Mouse (Mus musculus) spleen, adult 12 weeks (tissue): Measurements from ENCODE around the gene Gm5580.
"Not testable (repeated sequence)": the region's sequence is repeated elsewhere in the genome, so short reads cannot be mapped to it uniquely, and the experiment has no call there.

Experiments used
- DNase-seq: peaks from one replicate; pipeline ENCODE4 v3.0.0; 2022; ENCODE audit warnings: low spot score

Gm5580 gene

DNA sequence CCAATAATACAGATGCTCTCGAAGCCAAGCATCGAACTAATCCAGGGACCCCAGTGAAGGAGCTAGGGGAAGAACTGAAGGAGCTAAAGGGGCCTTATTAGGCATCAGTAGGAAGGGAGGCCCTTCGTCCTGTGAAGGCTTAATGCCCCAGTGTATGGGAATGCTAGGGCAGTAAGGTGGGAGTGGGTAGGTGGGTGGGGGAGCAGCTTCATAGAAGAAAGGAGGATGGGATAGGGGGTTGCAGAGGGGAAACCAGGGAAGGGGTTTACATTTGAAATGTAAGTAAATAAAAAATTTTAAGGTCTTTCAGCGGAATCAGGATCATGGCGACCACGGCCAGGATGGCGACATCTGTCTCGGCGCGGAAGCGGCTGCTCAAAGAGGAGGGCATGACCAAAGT, at the start of gene Gm5580:
Gene Gm5580 (plus strand): TSS at position 301 of the 400 bp plus-strand sequence.
- DNase-seq: not testable (repeated sequence)

DNA sequence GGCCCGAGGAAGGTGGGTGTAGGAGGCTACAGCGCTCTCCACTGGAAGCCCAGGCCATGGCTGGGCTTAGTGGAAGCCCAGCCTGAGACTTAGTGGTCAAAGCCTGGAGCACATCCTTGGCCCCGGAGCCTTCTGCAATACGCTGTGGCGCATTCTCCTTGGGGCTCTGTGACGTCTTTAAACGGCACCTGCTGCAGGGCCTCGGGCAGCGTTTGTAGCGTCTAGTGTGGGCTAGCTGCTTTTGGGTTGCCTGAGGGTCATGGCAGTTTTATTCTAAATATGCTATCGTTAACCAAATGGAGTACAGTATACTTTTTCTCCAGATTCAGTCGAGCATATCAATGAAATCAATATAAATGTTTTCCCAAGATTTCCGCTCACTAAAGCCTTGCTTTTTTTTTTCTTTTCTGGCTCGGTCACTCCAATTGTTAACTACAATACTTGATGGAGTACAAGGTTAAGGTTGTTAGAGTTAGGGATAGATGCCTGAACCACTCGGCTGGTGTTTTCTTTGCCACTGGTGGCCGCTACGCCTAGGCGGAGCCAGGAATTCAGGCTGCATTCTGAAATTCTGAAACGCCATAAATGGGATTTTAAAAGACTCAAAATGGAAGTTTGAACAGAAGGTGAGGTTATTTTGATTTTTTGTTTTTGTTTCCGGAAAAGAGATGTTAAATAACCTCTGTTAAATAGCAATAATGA, 44.5 kb upstream of the Gm5580 start, which contains the start of gene Olfr212:
Gene Olfr212 (plus strand): TSS at position 215 of the 702 bp plus-strand sequence.
- DNase-seq: not testable (repeated sequence)

DNA sequence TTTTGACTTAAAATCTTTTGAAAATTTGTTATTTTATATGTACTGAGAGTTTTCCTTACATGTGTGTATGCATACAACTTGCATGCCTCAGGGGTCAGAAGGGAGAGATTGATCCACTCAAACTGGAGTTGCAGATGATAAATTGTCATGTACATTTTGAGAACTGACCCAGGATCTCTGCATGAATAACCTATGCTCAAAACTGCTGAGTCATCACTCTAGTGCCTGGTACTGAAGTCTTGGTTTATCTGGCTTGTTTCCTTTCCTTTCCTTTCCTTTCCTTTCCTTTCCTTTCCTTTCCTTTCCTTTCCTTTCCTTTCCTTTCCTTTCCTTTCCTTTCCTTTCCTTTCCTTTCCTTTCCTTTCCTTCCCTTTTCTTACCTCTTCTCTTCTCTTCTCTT, 36.1 kb upstream of the Gm5580 start:
- DNase-seq: no peak

DNA sequence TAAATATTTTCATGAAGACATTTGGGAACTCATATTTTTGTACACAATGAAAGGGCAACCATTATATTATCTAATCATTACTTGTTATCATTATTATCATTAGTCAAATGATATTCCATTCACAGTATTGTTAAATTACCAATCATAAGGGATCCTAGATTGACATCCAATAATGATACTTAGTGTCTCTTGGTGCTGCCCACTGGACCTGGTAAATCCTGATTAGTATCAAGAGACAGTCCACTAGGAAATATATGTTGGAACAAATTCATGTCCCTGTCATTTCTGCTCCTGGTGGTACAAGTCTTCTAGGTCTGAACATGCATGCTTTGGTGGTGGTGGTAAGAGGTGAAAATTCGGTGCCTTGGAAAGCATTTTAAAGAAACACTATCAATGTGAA, 12.8 kb upstream of the Gm5580 start, which contains the start of gene Olfr213:
Gene Olfr213 (plus strand): TSS at position 301 of the 400 bp plus-strand sequence.
- no peak for DNase-seq

DNA sequence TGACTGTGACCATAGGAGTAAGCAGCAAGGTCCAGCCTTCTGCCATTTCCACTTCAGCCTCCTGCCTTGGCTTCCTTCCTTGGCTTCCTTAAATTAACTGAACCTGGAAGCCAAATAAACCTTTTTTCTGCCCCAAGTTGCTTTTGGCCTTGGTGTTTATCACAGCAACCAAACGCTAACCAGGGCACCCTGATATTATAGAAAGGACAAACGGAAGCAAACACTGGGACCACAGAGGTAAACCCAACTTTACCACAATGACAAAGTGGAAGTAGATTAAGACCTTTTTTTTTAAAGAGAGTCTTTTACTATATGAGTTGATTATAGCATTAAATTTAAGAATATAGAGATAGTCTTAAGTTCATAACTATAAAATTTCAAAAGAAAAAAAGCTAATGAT, 8.4 kb upstream of the Gm5580 start:
- no peak for DNase-seq

DNA sequence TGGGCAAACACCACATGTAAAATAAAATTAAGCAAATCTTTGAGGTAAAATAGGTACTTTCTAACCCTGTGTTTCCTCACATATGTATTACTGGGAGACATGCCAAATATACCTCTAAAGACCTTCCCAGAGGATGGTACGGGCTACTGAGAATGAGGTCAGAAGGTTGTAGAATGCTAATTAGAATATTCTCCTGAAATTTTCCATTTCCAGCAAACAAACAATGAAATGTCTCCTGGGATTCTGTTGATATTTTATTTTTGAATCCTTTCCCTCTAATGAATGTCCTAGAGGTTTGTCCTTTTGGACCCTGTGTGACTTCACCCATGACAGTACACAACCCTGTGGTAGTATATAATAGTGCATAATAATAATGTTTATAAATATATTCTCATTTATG, 3.0 kb downstream of the Gm5580 start, which contains the start of gene Olfr214:
Gene Olfr214 (plus strand): TSS at position 301 of the 400 bp plus-strand sequence.
- no peak for DNase-seq

DNA sequence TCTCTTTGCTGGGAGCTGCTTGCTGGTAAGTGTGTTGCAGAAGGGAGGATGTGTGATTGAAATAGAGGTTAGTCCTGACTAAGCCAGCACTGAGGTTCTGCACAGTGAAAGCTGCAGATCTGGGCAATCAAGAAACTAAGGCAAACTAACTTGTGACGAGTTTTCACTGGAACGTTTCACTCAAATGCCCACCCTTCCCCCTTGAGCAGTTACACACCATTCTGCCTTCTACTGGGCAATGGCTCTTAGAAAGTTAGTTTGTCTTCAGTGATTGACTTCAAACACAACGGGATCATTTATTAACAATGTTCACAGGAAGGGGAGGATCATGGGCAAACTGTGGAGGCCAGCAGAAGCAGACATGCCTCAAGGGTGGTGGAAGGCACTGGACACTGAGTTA, 4.0 kb downstream of the Gm5580 start:
- no peak for DNase-seq

DNA sequence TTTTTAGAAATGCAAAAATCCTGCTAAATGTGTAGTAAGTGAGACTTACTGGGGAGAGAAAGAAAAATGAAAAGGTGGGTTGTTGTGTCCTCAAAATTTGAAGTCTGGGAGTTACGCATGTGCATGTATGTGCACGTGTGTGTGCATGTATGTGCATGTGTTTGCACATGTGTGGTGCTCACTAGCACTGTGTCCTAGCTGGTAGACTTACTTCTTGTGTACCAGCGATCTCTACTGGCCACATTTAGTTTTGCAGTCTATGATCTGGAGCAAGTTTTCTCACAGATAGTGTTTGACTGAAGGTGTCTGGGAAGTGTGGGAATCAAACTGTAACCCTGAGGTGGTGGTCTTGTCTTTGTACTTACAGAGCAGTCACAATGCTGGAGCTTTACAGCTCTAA, 18.9 kb downstream of the Gm5580 start:
- DNase-seq: no peak

DNA sequence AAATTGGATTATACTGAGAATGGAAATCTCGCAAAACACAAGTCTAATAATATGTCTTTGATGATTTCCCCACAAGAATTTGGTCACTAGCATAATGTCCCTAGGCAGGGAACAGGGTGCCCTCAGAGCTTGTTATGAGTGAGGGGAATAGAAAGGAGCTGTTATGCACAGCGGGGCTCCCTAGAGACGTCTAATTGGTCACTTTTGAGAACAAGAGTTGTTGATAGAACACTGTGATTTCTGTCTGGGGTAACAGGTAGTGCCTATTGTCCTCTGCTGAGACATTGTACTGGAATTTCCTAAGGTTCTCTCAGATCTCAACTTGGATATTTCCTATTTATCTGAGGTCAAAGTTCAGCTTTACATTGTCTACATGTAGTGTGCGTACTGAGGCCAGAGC, 33.2 kb downstream of the Gm5580 start, which contains the start of gene Olfr215:
Gene Olfr215 (minus strand): TSS at position 101 of the 400 bp plus-strand sequence.
- DNase-seq: no peak

DNA sequence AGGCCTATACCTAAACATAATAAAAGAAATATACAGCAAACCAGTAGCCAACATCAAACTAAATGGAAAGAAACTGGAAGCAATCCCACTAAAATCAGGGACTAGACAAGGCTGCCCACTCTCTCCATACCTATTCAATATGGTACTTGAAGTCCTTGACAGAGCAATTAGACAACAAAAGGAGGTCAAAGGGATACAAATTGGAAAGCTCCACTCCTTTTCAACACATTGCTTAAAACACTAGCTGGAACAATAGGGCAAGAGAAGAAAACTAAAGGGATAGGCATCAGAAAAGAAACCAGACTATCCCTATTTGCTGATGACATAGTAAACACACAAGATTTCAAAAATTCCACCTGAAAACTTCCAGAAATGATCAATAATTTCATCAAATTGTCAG, 50.0 kb downstream of the Gm5580 start:
- not testable (repeated sequence) for DNase-seq
